Comparison of ENCODE assay signal across 8 mouse cellular contexts in the genomic region with DNA sequence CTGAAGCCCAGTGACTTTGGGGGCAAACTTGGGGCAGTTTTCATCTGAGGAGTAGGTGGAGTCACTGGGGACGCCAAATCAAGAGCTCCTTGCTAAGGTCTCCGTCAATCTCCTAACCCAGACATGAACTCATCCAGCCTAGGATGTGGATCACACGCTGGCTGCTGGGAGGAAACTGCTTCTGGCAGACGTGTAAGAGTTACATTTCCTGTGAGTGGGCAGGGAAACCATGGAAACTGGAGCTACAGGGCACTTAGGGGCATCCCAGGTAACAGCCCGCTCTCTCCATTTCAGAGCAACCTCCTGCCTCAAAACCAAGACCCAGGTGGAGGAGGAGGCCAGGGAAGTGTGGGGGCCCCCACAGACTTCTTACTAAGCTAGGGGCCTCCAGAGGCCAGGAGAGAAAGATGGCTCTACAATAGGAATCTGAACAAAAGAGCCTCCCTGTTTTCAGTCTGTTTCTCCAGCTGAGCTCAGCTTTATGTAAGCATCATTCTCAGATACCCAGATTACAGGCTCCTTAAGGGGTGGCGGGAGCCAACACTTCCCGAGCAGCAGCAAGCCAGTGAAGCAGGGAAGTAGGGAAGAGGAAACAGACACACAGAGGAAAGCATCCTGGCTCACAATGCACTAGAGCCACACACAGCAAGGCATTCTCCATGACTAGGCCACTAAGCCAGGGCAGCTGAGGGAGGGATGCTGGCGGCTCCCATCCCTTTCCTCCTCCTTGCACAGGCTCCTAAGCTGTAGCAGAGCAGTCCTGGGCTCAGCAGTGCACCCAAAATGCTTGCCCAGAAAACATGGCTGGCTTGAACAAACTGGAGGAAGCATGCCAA.
DNase-seq lines count a peak whose midpoint lies in the region; ATAC-seq lines count a peak whose summit lies in the region.

No protein-coding gene starts in this region.

- no peak overlapping the region for H3K4me3 ChIP-seq in heart, embryonic 10.5 days
- H3K4me3 ChIP-seq in intestine, embryonic 16.5 days (ENCODE audit: low read length): no peak overlapping the region

- intact Hi-C loops in heart, postnatal 25 days (cut with DNase I): no loop called here

- H3K9me3 ChIP-seq in heart, embryonic 10.5 days: no peaks in the 10 kb centered on the region
- no peaks in the 10 kb centered on the region for H3K9me3 ChIP-seq in intestine, embryonic 16.5 days (ENCODE audit: control insufficient read depth, low read length)

- H3K9ac ChIP-seq in intestine, embryonic 16.5 days (ENCODE audit: low read depth, low read length): no peak overlapping the region

- WGBS in heart, embryonic 10.5 days: 40% methylated on average over 8 of the region's 8 CpGs
- 47% methylated on average over 8 of the region's 8 CpGs for WGBS in intestine, embryonic 16.5 days

- DNase-seq in heart, embryonic 10.5 days (ENCODE audit: low spot score): peak; percentile 75
- DNase-seq in heart, postnatal 25 days (ENCODE audit: low spot score): no peak
- DNase-seq in fibroblast of lung, adult 2 months (ENCODE audit: low read depth): peak; percentile 40
- DNase-seq in left cerebral cortex, adult 18-20 months (ENCODE audit: low spot score in 2 of 2): peak; percentile 19 to 32
- peak; percentile 46 to 67 for DNase-seq in right cerebral cortex, postnatal 10 days (ENCODE audit: low spot score in 2 of 2)
- no peak for DNase-seq in c-Kit-positive CD71-positive TER-119-positive erythroid progenitor cells, embryonic 14.5 days (ENCODE audit: low spot score)

- H3K27me3 ChIP-seq in heart, embryonic 10.5 days (ENCODE audit: insufficient read depth, poor library complexity, severe bottlenecking): no peaks in the 10 kb centered on the region
- no peaks in the 10 kb centered on the region for H3K27me3 ChIP-seq in intestine, embryonic 16.5 days (replicated peaks; ENCODE audit: control insufficient read depth, insufficient read depth, low read length)

- H3K27ac ChIP-seq in heart, embryonic 10.5 days: peak overlapping the region; percentile 73
- no peak overlapping the region for H3K27ac ChIP-seq in intestine, embryonic 16.5 days (ENCODE audit: low read length)

- H3K4me1 ChIP-seq in heart, embryonic 10.5 days: peaks cover 26% of the 10 kb centered on the region
- no peaks in the 10 kb centered on the region; the same call in 1 of the 2 replicates for H3K4me1 ChIP-seq in intestine, embryonic 16.5 days (ENCODE audit: control insufficient read depth, insufficient read depth, low read length)

- ATAC-seq in activated CD4-positive, CD25-positive, alpha-beta regulatory T cell, adult 4 months: peak; percentile 28
- ATAC-seq in intestine, embryonic 16.5 days: no peak

- H3K4me2 ChIP-seq in intestine, embryonic 16.5 days (ENCODE audit: low read depth, low read length): no peak overlapping the region

- H3K36me3 ChIP-seq in heart, embryonic 10.5 days: no peaks in the 10 kb centered on the region
- no peaks in the 10 kb centered on the region for H3K36me3 ChIP-seq in intestine, embryonic 16.5 days (ENCODE audit: control insufficient read depth, insufficient read depth, low read length)

Comparison
In these comparisons a context has a peak if more than half of its experiments do, and no peak if none do; other contexts are left out.
1. DNase-seq: peak in heart, embryonic 10.5 days (single experiment), fibroblast of lung, adult 2 months (single experiment), left cerebral cortex, adult 18-20 months (2 of 2) and right cerebral cortex, postnatal 10 days (2 of 2); none in heart, postnatal 25 days (single experiment) and c-Kit-positive CD71-positive TER-119-positive erythroid progenitor cells, embryonic 14.5 days (single experiment).